Mouse (Mus musculus) stomach, postnatal 0 days (tissue): ENCODE results near the gene Gpr107. TPM values are rescaled to one million over a fixed set of nuclear protein-coding genes. Genes with fewer than 3 reads are reported as not detected.

ENCODE experiments used
- ATAC-seq: fragments of 200-750 bp; cut with Nextera tagmentation; 2 replicates; pipeline ENCODE4 v1.8.0; 2017; ENCODE audit not compliant: low FRiP score, low TSS enrichment
- DNase-seq: peaks from one replicate; pipeline ENCODE4 v3.0.0-alpha.2; 2016; ENCODE audit warnings: low spot score
- H3K27ac ChIP-seq: fragments of 300-500 bp; sonication (generic); replicated peaks from 2 replicates; pipeline ENCODE4 v1.5.1; 2014; ENCODE audit warnings: mild to moderate bottlenecking, control low read depth
- H3K27me3 ChIP-seq: fragments of 300-500 bp; sonication (generic); 2 replicates; pipeline ENCODE4 v1.6.1; 2014; ENCODE audit warnings: low read length; ENCODE audit not compliant: control insufficient read depth, insufficient read depth
- H3K36me3 ChIP-seq: fragments of 300-500 bp; sonication (generic); 2 replicates; pipeline ENCODE4 v1.6.1; 2014; ENCODE audit warnings: low read length, mixed read lengths; ENCODE audit not compliant: control insufficient read depth, insufficient read depth
- H3K4me1 ChIP-seq: fragments of 300-500 bp; sonication (generic); replicated peaks from 2 replicates; pipeline ENCODE4 v1.6.1; 2014; ENCODE audit warnings: antibody characterized with exemption; ENCODE audit not compliant: control insufficient read depth, insufficient read depth
- H3K4me2 ChIP-seq: fragments of 300-500 bp; sonication (generic); replicated peaks from 2 replicates; pipeline ENCODE4 v1.6.1; 2014; ENCODE audit warnings: low read depth, mild to moderate bottlenecking, control low read depth, moderate library complexity
- H3K4me3 ChIP-seq: fragments of 300-500 bp; sonication (generic); 2 replicates; pipeline ENCODE4 v1.5.1; 2014; ENCODE audit warnings: low read depth, low read length, control low read depth
- H3K9ac ChIP-seq: fragments of 300-500 bp; sonication (generic); 2 replicates; pipeline ENCODE4 v1.6.1; 2014; ENCODE audit warnings: mild to moderate bottlenecking, low read length, control low read depth, mixed read lengths
- H3K9me3 ChIP-seq: fragments of 300-500 bp; sonication (generic); 2 replicates; pipeline ENCODE4 v1.6.1; 2016; ENCODE audit warnings: low read length; ENCODE audit not compliant: control insufficient read depth
- CTCF ChIP-seq: IDR thresholded peaks from 2 replicates; pipeline ENCODE4 v1.5.1; 2016; ENCODE audit warnings: antibody characterized with exemption, low read depth, mild to moderate bottlenecking, moderate library complexity
- EP300 ChIP-seq: optimal IDR thresholded peaks from 2 replicates; pipeline ENCODE3; 2016; ENCODE audit warnings: antibody characterized with exemption
- WGBS: fragments of 180-500 bp; shearing (Covaris S2); extraction: QIAGEN DNeasy Blood & Tissue Kit; methylation state at CpG from one replicate; pipeline ENCODE4 v1.1.7; 2014; 5-methylcytosine and 5-hydroxymethylcytosine counted together
- polyA plus RNA-seq: library from polyadenylated mRNA; unstranded; fragments of >200 nt; fragmentation: Nextera tagmentation; extraction: Ambion mirVana; gene quantifications from 2 replicates; pipeline ENCODE4 v1.2.1, GENCODE M21; 2015

Gpr107 gene
- polyA plus RNA-seq, 1 experiment from 2014 or later = 23.7 TPM

GRCm38 (mm10) chr2:31182786-31183330, 30.7 kb downstream of the Gpr107 start:
- 77% methylated on average over 6 of the region's 6 CpGs for WGBS
- H3K4me1 ChIP-seq = no peaks in the 10 kb centered on the region
- peaks cover 36% of the 10 kb centered on the region for H3K36me3 ChIP-seq
- H3K27me3 ChIP-seq = no peaks in the 10 kb centered on the region
- TF ChIP-seq CTCF (no peak), EP300 (no peak)
- no peaks in the 10 kb centered on the region for H3K9me3 ChIP-seq
- DNase-seq (no peak), ATAC-seq (no peak)
- no peak overlapping the region for H3K27ac ChIP-seq
- H3K4me3 ChIP-seq = no peak overlapping the region
- no peak overlapping the region for H3K4me2 ChIP-seq
- H3K9ac ChIP-seq = no peak overlapping the region

- DNase-seq (no peak), ATAC-seq (no peak)
- TF ChIP-seq EP300 = no peak
- peak; percentile 53 for TF ChIP-seq CTCF
- Histone ChIP-seq H3K9me3 (no peaks in the 10 kb centered on the region), H3K9ac (no peak overlapping the region), H3K27me3 (no peaks in the 10 kb centered on the region), H3K27ac (no peak overlapping the region), H3K36me3 (peaks cover 37% of the 10 kb centered on the region), H3K4me1 (no peaks in the 10 kb centered on the region), H3K4me2 (no peak overlapping the region), H3K4me3 (no peak overlapping the region)
- 92% methylated on average over 1 of the region's 1 CpGs for WGBS
These were observed 31.7 kb downstream of the Gpr107 start for GRCm38 (mm10) chr2:31183830-31184229.

GRCm38 (mm10) chr2:31188691-31189090, 36.6 kb downstream of the Gpr107 start:
- WGBS = 92% methylated on average over 1 of the region's 1 CpGs

GRCm38 (mm10) chr2:31189654-31190053, 37.5 kb downstream of the Gpr107 start:
- Histone ChIP-seq H3K9ac (no peak overlapping the region), H3K4me3 (no peak overlapping the region), H3K36me3 (peaks cover 43% of the 10 kb centered on the region), H3K27ac (no peak overlapping the region), H3K9me3 (no peaks in the 10 kb centered on the region), H3K4me2 (no peak overlapping the region), H3K4me1 (no peaks in the 10 kb centered on the region), H3K27me3 (no peaks in the 10 kb centered on the region)
- TF ChIP-seq EP300 (no peak), CTCF (no peak)
- WGBS = 86% methylated on average over 3 of the region's 3 CpGs
- DNase-seq = no peak
- ATAC-seq = no peak

More at GRCm38 (mm10) chr2:31188691-31189090, 36.6 kb downstream of the Gpr107 start:
- no peak overlapping the region for H3K9ac ChIP-seq
- no peak overlapping the region for H3K4me3 ChIP-seq
- H3K4me2 ChIP-seq = no peak overlapping the region
- H3K36me3 ChIP-seq = peaks cover 48% of the 10 kb centered on the region
- no peaks in the 10 kb centered on the region for H3K4me1 ChIP-seq
- DNase-seq (no peak), ATAC-seq (no peak)
- TF ChIP-seq CTCF (no peak), EP300 (no peak)
- no peaks in the 10 kb centered on the region for H3K9me3 ChIP-seq
- H3K27ac ChIP-seq = no peak overlapping the region
- H3K27me3 ChIP-seq = no peaks in the 10 kb centered on the region

GRCm38 (mm10) chr2:31191765-31192164, 39.6 kb downstream of the Gpr107 start:
- WGBS = 75% methylated on average over 8 of the region's 8 CpGs
- no peak overlapping the region for H3K9ac ChIP-seq
- H3K9me3 ChIP-seq = no peaks in the 10 kb centered on the region
- ATAC-seq (no peak), DNase-seq (no peak)
- H3K4me3 ChIP-seq = no peak overlapping the region
- no peak overlapping the region for H3K4me2 ChIP-seq
- TF ChIP-seq CTCF = no peak
- TF ChIP-seq EP300 = no peak
- no peaks in the 10 kb centered on the region for H3K27me3 ChIP-seq
- H3K36me3 ChIP-seq = peaks cover 38% of the 10 kb centered on the region
- H3K4me1 ChIP-seq = no peaks in the 10 kb centered on the region
- no peak overlapping the region for H3K27ac ChIP-seq

- Histone ChIP-seq H3K27ac (no peak overlapping the region), H3K4me1 (no peaks in the 10 kb centered on the region), H3K9ac (no peak overlapping the region), H3K9me3 (no peaks in the 10 kb centered on the region), H3K27me3 (no peaks in the 10 kb centered on the region), H3K36me3 (peaks cover 32% of the 10 kb centered on the region), H3K4me3 (no peak overlapping the region), H3K4me2 (no peak overlapping the region)
- ATAC-seq = peak; percentile 56
- no peak for DNase-seq
- WGBS = 64% methylated on average over 7 of the region's 7 CpGs
- no peak for TF ChIP-seq EP300
- TF ChIP-seq CTCF = peak; percentile 88
These were observed 42.4 kb downstream of the Gpr107 start for GRCm38 (mm10) chr2:31194356-31195021.
